8 mouse cellular contexts compared by ENCODE assay signal in the genomic region with DNA sequence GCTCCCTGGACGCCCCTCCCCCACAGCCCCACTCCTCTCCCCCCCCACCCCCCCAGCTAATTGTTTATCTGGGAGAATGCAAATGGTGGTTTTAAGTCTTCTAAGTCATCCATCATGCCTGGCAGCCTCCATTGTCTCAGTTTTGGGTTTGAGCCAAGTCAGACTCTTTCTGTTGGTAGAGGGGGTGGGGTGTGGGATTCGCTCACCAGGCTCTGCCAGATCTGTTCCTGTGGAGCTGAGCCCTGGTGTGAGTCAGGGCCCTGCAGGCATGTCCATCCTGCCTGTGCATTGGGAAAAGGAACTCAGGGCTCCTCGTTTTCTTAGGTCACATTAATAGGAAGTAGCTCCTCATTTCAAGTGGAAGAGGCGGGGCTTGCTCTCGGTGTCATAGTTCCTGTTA.
DNase-seq lines count a peak whose midpoint lies in the region; ATAC-seq and TF ChIP-seq lines count a peak whose summit lies in the region.

No protein-coding gene starts in this region.

- H3K4me2 ChIP-seq in embryonic facial prominence, embryonic 13.5 days: peak overlapping the region; percentile 48

- H3K4me1 ChIP-seq in embryonic facial prominence, embryonic 13.5 days: peaks cover 86% of the 10 kb centered on the region
- peaks cover 22% of the 10 kb centered on the region for H3K4me1 ChIP-seq in lung, adult 2 months (ENCODE audit: control insufficient read depth, insufficient read depth, low read length)

- ATAC-seq in embryonic facial prominence, embryonic 13.5 days (ENCODE audit: insufficient number of reproducible peaks, insufficient read depth, low FRiP score, low TSS enrichment, low read depth): 0 out of 2 replicates have a peak, but pooled peaks have one; percentile 34
- 0 out of 2 replicates have a peak, but pooled peaks have one; percentile 9 for ATAC-seq in neutrophil, adult 5-6 weeks (ENCODE audit: extremely low read depth, insufficient number of reproducible peaks, low FRiP score, poor library complexity, severe bottlenecking)

- H3K4me3 ChIP-seq in embryonic facial prominence, embryonic 13.5 days: no peak overlapping the region
- H3K4me3 ChIP-seq in lung, adult 2 months (replicated peaks; ENCODE audit: extremely low read depth, low read depth, low read length): no peak overlapping the region

- TF ChIP-seq CTCF in lung, adult 2 months (IDR thresholded peaks at IDR 0.05; ENCODE audit: insufficient read depth, low read length): no peak

- intact Hi-C loops in heart, postnatal 14 days (cut with DNase I): no loop called here

- DNase-seq in spleen, postnatal 36 days (ENCODE audit: low spot score in 2 of 2): peak; percentile 2 to 14
- no peak for DNase-seq in spleen, adult 12 weeks (ENCODE audit: low spot score)
- DNase-seq in heart, postnatal 14 days: peak; percentile 18 to 48
- peak; percentile 63 to 79 for DNase-seq in kidney, postnatal 4 days
- DNase-seq in lung, adult 2 months: peak; percentile 58
- no peak for DNase-seq in thymus, postnatal 36 days

- no peaks in the 10 kb centered on the region for H3K36me3 ChIP-seq in embryonic facial prominence, embryonic 13.5 days

- 4% methylated on average over 5 of the region's 5 CpGs for WGBS in embryonic facial prominence, embryonic 13.5 days
- WGBS in lung, adult 2 months: 9% methylated on average over 5 of the region's 5 CpGs

- no peaks in the 10 kb centered on the region for H3K9me3 ChIP-seq in embryonic facial prominence, embryonic 13.5 days

- TF ChIP-seq POLR2A in lung, adult 2 months (IDR thresholded peaks at IDR 0.05; ENCODE audit: borderline replicate concordance, extremely low read depth, low read depth, low read length): no peak

- H3K27me3 ChIP-seq in embryonic facial prominence, embryonic 13.5 days: no peaks in the 10 kb centered on the region

- no peak overlapping the region for H3K9ac ChIP-seq in embryonic facial prominence, embryonic 13.5 days

- no peak overlapping the region; the same call in 1 of the 2 replicates for H3K27ac ChIP-seq in embryonic facial prominence, embryonic 13.5 days

Comparison
In these comparisons a context has a peak if more than half of its experiments do, and no peak if none do; other contexts are left out.
1. DNase-seq: peak in spleen, postnatal 36 days (2 of 2), heart, postnatal 14 days (2 of 2), kidney, postnatal 4 days (2 of 2) and lung, adult 2 months (single experiment); none in spleen, adult 12 weeks (single experiment) and thymus, postnatal 36 days (0 of 2).